13 mouse cellular contexts compared by ENCODE assay signal in the genomic region with DNA sequence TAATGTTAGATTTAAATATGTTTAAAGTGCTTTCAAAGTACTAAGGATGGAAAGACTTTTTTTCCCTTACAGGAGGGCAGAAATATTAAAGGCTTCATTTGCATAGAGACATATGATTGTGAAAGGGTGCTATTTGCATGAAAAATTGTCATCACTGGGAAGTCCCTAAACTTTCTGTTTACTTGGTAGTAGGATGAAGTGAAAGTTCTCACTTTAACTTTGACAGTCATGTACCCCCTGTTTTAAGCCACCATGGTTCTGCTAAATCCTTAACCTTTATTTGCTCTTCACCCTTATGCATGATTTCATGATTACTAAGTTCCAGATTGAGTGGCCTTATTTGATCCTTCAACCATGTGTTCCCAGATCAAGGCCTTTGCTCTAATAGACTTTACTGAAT.
"Had no signal": no experiment of that assay in that cellular context is flagged by ENCODE, and none has a peak within 500 bp of the region (broad histone marks: within the 10 kb centered on the region; RNA-seq: fewer than 3 reads in every experiment).

No protein-coding gene starts in this region.

- H3K36me3 ChIP-seq: limb, embryonic 13.5 days; liver, embryonic 12.5 days; lung, embryonic 15.5 days; midbrain, embryonic 10.5 days; neural tube, embryonic 12.5 days had no signal

- H3K4me1 ChIP-seq: limb, embryonic 13.5 days; liver, embryonic 12.5 days; lung, embryonic 15.5 days; midbrain, embryonic 10.5 days; neural tube, embryonic 12.5 days had no signal

- H3K27me3 ChIP-seq: neural tube, embryonic 12.5 days had no signal

- DNase-seq: kidney, adult 9 months; kidney, postnatal 36 days; left cerebral cortex, postnatal 4 days; midbrain, embryonic 14.5 days; thymus, adult 18-20 months; thymus, postnatal 14 days had no signal

- H3K9ac ChIP-seq: limb, embryonic 13.5 days; liver, embryonic 12.5 days; lung, embryonic 15.5 days; neural tube, embryonic 12.5 days had no signal

- H3K4me3 ChIP-seq: limb, embryonic 13.5 days; liver, embryonic 12.5 days; lung, embryonic 15.5 days; midbrain, embryonic 10.5 days; neural tube, embryonic 12.5 days had no signal

- ATAC-seq: intestine, postnatal 0 days; liver, embryonic 12.5 days had no signal

- H3K27ac ChIP-seq: kidney, postnatal 0 days; limb, embryonic 13.5 days; liver, embryonic 12.5 days; lung, embryonic 15.5 days; midbrain, embryonic 10.5 days; neural tube, embryonic 12.5 days had no signal
